Mouse (Mus musculus) forebrain, embryonic 10.5 days (tissue): ENCODE results near the gene Pla2g16. TPM values are rescaled to one million over a fixed set of nuclear protein-coding genes. Genes with fewer than 3 reads are reported as not detected.
A peak's percentile ranks its signal among the peaks of the same experiment; 100 is the strongest.

Experiments used
- DNase-seq: peaks from one replicate; pipeline ENCODE4 v3.0.0-alpha.2; 2017; ENCODE audit warnings: low spot score; ENCODE audit errors: extremely low spot score
- H3K27ac ChIP-seq: fragments of 300-500 bp; sonication (generic); 2 replicates; pipeline ENCODE4 v1.5.1; 2016; ENCODE audit warnings: mild to moderate bottlenecking
- H3K27me3 ChIP-seq: fragments of 300-500 bp; sonication (generic); 2 replicates; pipeline ENCODE4 v1.6.1; 2016; ENCODE audit warnings: mild to moderate bottlenecking; ENCODE audit not compliant: poor library complexity, severe bottlenecking
- H3K36me3 ChIP-seq: fragments of 300-500 bp; sonication (generic); replicated peaks from 2 replicates; pipeline ENCODE4 v1.6.1; 2016; ENCODE audit warnings: mild to moderate bottlenecking, moderate library complexity
- H3K4me1 ChIP-seq: fragments of 300-500 bp; sonication (generic); 2 replicates; pipeline ENCODE4 v1.6.1; 2016
- H3K4me3 ChIP-seq: fragments of 300-500 bp; sonication (generic); 2 replicates; pipeline ENCODE4 v1.5.1; 2016; ENCODE audit warnings: mild to moderate bottlenecking, moderate library complexity
- H3K9me3 ChIP-seq: fragments of 300-500 bp; sonication (generic); 2 replicates; pipeline ENCODE4 v1.6.1; 2016; ENCODE audit warnings: mild to moderate bottlenecking, moderate library complexity
- WGBS: fragments of 180-500 bp; shearing (Covaris S2); methylation state at CpG from one replicate; pipeline ENCODE4 v1.1.7; 2016; 5-methylcytosine and 5-hydroxymethylcytosine counted together
- polyA plus RNA-seq: library from polyadenylated mRNA; unstranded; fragments of >200 nt; fragmentation: Nextera tagmentation; extraction: Ambion mirVana; gene quantifications from 2 replicates; pipeline ENCODE4 v1.2.1, GENCODE M21; 2016

The Pla2g16 gene
- polyA plus RNA-seq, 1 experiment from 2014 or later: 6.9 TPM

- H3K27ac ChIP-seq: peak overlapping the region; percentile 78
- DNase-seq: peak; percentile 62
- H3K36me3 ChIP-seq: no peaks in the 10 kb centered on the region
- 4% methylated on average over 15 of the region's 15 CpGs for WGBS
- H3K4me3 ChIP-seq: peak overlapping the region; percentile 47
- H3K4me1 ChIP-seq: peaks cover 33% of the 10 kb centered on the region
- no peaks in the 10 kb centered on the region for H3K9me3 ChIP-seq
- H3K27me3 ChIP-seq: peaks cover 88% of the 10 kb centered on the region
These were observed 48.9 kb downstream of the Pla2g16 start for GRCm38 (mm10) chr19:7605930-7606783.

GRCm38 (mm10) chr19:7606801-7607689, 49.8 kb downstream of the Pla2g16 start, which contains the start of gene Lgals12:
Gene Lgals12 (minus strand): TSS chr19:7607193.
- Histone ChIP-seq H3K27me3 (peaks cover 97% of the 10 kb centered on the region), H3K4me1 (peaks cover 36% of the 10 kb centered on the region), H3K27ac (peak within 1 kb of the TSS; percentile 78), H3K36me3 (no peaks in the 10 kb centered on the region), H3K4me3 (peak within 1 kb of the TSS; percentile 47), H3K9me3 (no peaks in the 10 kb centered on the region)
- WGBS: 8% methylated on average over 15 of the region's 15 CpGs
- DNase-seq: peak; percentile 29

GRCm38 (mm10) chr19:7607690-7608201, 50.5 kb downstream of the Pla2g16 start:
- Histone ChIP-seq H3K9me3 (no peaks in the 10 kb centered on the region), H3K4me3 (no peak overlapping the region), H3K4me1 (peaks cover 42% of the 10 kb centered on the region), H3K27me3 (peaks cover 97% of the 10 kb centered on the region), H3K36me3 (no peaks in the 10 kb centered on the region), H3K27ac (peak overlapping the region; percentile 78; the same call in 1 of the 2 replicates)
- DNase-seq: no peak
- 78% methylated on average over 7 of the region's 7 CpGs for WGBS

DNA sequence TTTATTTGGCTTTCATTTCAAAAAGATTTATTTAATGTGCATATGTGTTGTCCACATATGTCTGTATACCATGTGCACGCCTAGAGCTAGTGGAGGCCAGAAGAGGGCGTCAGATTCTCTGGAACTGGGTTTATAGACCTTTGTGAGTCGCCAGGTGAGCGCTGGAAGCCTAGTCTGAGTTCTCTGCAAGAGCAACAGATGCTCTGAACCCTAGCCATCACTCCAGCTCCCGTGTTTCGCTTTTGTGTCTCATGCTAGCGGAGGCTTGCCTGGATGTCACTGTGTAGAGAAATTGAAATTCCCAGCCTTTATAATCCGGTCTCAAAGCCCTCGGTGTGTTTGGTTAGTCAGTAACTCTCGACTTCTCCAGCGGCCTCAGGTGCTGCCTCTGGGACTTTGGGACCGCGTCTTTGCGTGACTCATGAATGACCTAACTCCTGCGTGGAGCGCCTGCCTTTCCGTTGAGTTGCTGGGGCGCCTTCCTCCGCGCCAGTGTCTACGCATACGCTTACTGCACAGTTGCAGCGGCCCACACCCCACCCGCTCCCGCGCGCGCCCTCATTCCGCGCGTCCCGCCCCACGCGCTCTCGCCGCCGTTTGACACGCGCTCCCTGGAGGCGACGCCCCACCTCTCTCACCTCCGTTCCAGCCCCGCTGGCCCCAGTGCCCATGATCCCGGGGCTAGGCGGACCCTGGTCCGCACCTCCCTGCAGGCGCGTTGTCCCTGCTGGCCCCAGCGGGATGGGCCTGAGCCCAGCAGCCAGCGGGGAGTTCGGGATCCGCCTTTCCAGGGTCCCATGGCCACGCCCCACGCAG, 54.9 kb downstream of the Pla2g16 start, which contains the start of gene Hrasls5:
Gene Hrasls5, plus strand, starts transcription at position 600 of the 816 bp plus-strand sequence.
- Histone ChIP-seq H3K36me3 (no peaks in the 10 kb centered on the region), H3K27ac (peak within 1 kb of the TSS; percentile 56; the same call in 1 of the 2 replicates), H3K4me3 (peak within 1 kb of the TSS; percentile 58), H3K9me3 (no peaks in the 10 kb centered on the region), H3K4me1 (peaks cover 18% of the 10 kb centered on the region), H3K27me3 (peaks cover 74% of the 10 kb centered on the region)
- DNase-seq: peak; percentile 31
- WGBS: 3% methylated on average over 54 of the region's 54 CpGs

GRCm38 (mm10) chr19:7613151-7613550, 55.9 kb downstream of the Pla2g16 start:
- H3K9me3 ChIP-seq: no peaks in the 10 kb centered on the region
- H3K36me3 ChIP-seq: no peaks in the 10 kb centered on the region
- H3K4me1 ChIP-seq: peaks cover 10% of the 10 kb centered on the region
- DNase-seq: no peak
- H3K4me3 ChIP-seq: no peak overlapping the region
- 86% methylated on average over 7 of the region's 7 CpGs for WGBS
- H3K27me3 ChIP-seq: peaks cover 64% of the 10 kb centered on the region
- no peak overlapping the region for H3K27ac ChIP-seq

GRCm38 (mm10) chr19:7616231-7616930, 59.1 kb downstream of the Pla2g16 start:
- Histone ChIP-seq H3K27ac (no peak overlapping the region), H3K4me1 (peaks cover 10% of the 10 kb centered on the region), H3K36me3 (no peaks in the 10 kb centered on the region), H3K27me3 (peaks cover 32% of the 10 kb centered on the region), H3K9me3 (no peaks in the 10 kb centered on the region), H3K4me3 (no peak overlapping the region)
- DNase-seq: no peak
- 86% methylated on average over 5 of the region's 5 CpGs for WGBS

DNA sequence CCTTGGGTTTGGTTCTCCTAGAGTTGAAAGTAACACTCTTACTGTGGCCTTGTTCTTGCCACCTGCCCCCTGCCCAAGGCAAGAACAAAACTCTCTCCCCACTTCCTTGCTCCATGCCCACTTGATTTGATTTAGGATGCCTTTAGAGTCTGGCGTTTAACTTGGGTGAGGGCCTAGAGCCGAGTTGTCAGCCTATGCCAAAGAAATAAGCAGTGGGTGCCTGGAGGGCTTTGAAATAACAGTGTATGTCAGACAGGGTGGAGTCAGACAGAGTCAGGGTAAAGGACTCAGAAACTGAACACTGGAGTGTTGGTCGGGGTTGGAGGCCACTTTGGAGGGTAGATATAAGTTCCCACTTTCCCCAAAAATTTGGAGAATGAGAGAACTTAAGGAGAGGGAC, 59.8 kb downstream of the Pla2g16 start:
- Histone ChIP-seq H3K36me3 (no peaks in the 10 kb centered on the region), H3K27me3 (peaks cover 25% of the 10 kb centered on the region), H3K9me3 (no peaks in the 10 kb centered on the region), H3K27ac (no peak overlapping the region), H3K4me1 (peaks cover 6% of the 10 kb centered on the region), H3K4me3 (no peak overlapping the region)
- WGBS: 65% methylated on average over 3 of the region's 3 CpGs
- no peak for DNase-seq

- Histone ChIP-seq H3K27ac (no peak overlapping the region), H3K4me3 (no peak overlapping the region), H3K27me3 (peaks cover 19% of the 10 kb centered on the region), H3K36me3 (no peaks in the 10 kb centered on the region), H3K9me3 (no peaks in the 10 kb centered on the region), H3K4me1 (no peaks in the 10 kb centered on the region; the same call in 1 of the 2 replicates)
- 45% methylated on average over 7 of the region's 7 CpGs for WGBS
- peak; percentile 69 for DNase-seq
These were observed 60.4 kb downstream of the Pla2g16 start for GRCm38 (mm10) chr19:7617696-7618095.

- no peaks in the 10 kb centered on the region for H3K27me3 ChIP-seq
- H3K4me1 ChIP-seq: no peaks in the 10 kb centered on the region
- DNase-seq: no peak
- no peak overlapping the region for H3K27ac ChIP-seq
- H3K36me3 ChIP-seq: no peaks in the 10 kb centered on the region
- no peaks in the 10 kb centered on the region for H3K9me3 ChIP-seq
- no peak overlapping the region for H3K4me3 ChIP-seq
These were observed 75.8 kb downstream of the Pla2g16 start for GRCm38 (mm10) chr19:7633021-7633420.

- no peaks in the 10 kb centered on the region for H3K9me3 ChIP-seq
- no peak overlapping the region for H3K4me3 ChIP-seq
- H3K27me3 ChIP-seq: no peaks in the 10 kb centered on the region
- no peaks in the 10 kb centered on the region for H3K4me1 ChIP-seq
- DNase-seq: no peak
- no peaks in the 10 kb centered on the region for H3K36me3 ChIP-seq
- no peak overlapping the region for H3K27ac ChIP-seq
- 79% methylated on average over 1 of the region's 1 CpGs for WGBS
These were observed 76.5 kb downstream of the Pla2g16 start for GRCm38 (mm10) chr19:7633786-7634185.
